Mouse (Mus musculus) CH12.LX (cell line): ENCODE measurements around the gene Lamtor4. TPM values are rescaled to one million over a fixed set of nuclear protein-coding genes. Genes with fewer than 3 reads are reported as not detected.
"Not testable (repeated sequence)": the region's sequence is repeated elsewhere in the genome, so short reads cannot be mapped to it uniquely, and the experiment has no call there.

Source experiments
- DNase-seq: peaks from one replicate; pipeline ENCODE4 v3.0.0-alpha.2; 2013; ENCODE audit errors: extremely low read depth
- H3K27ac ChIP-seq: 2 replicates; pipeline ENCODE4 v1.5.1; 2012; ENCODE audit warnings: low read depth, mild to moderate bottlenecking, control low read depth, moderate library complexity; ENCODE audit not compliant: insufficient read depth
- H3K27me3 ChIP-seq: replicated peaks from 2 replicates; pipeline ENCODE3; 2012; ENCODE audit warnings: inconsistent platforms
- H3K36me3 ChIP-seq, 2 experiments: replicated peaks in 1 of 2; 2 replicates each; pipeline versions ENCODE3 to v1.6.1; 2012; ENCODE audit warnings: inconsistent platforms in 1 of 2, low read length in 1 of 2, mild to moderate bottlenecking in 1 of 2, mixed read lengths in 1 of 2, moderate library complexity in 1 of 2; ENCODE audit not compliant: control insufficient read depth in 1 of 2, insufficient read depth in 1 of 2
- H3K4me1 ChIP-seq, 2 experiments: 2 replicates each; pipeline ENCODE4 v1.6.1; 2012; ENCODE audit warnings: inconsistent platforms in 1 of 2, moderate library complexity in 1 of 2; ENCODE audit not compliant: insufficient read depth in 2 of 2, control insufficient read depth in 1 of 2
- H3K4me2 ChIP-seq: 2 replicates; pipeline ENCODE4 v1.6.1; 2012; ENCODE audit warnings: low read depth, mild to moderate bottlenecking, control low read depth; ENCODE audit not compliant: poor library complexity, insufficient read depth, severe bottlenecking
- H3K4me3 ChIP-seq, 3 experiments: fragments of 150-350 bp in 1 of 3; sonication (generic) in 1 of 3; replicated peaks in 1 of 3; 2 replicates each; pipeline versions ENCODE3 to v1.5.1; 2011 to 2012; ENCODE audit warnings: low read depth in 2 of 3, low read length in 2 of 3, mild to moderate bottlenecking in 2 of 3, moderate library complexity in 2 of 3, control low read depth in 1 of 3, improper control_type of control experiment in 1 of 3, inconsistent platforms in 1 of 3, mixed read lengths in 1 of 3; ENCODE audit not compliant: poor library complexity in 1 of 3
- H3K79me2 ChIP-seq: replicated peaks from 2 replicates; pipeline ENCODE4 v1.6.1; 2012; ENCODE audit warnings: mild to moderate bottlenecking, moderate library complexity; ENCODE audit not compliant: control insufficient read depth, poor library complexity, insufficient read depth, severe bottlenecking; ENCODE audit errors: extremely low read depth
- H3K9ac ChIP-seq: 2 replicates; pipeline ENCODE4 v1.6.1; 2012; ENCODE audit warnings: low read depth, mild to moderate bottlenecking, control low read depth, moderate library complexity; ENCODE audit not compliant: insufficient read depth
- H3K9me3 ChIP-seq: replicated peaks from 2 replicates; pipeline ENCODE3; 2012; ENCODE audit warnings: low read length, inconsistent platforms, mixed read lengths
- EP300 ChIP-seq: IDR thresholded peaks from 2 replicates; pipeline ENCODE4 v1.6.1; 2011; ENCODE audit warnings: low read length, improper control_type of control experiment
- ETS1 ChIP-seq: conservative IDR thresholded peaks from 2 replicates; pipeline ENCODE4 v1.6.1; 2012; ENCODE audit warnings: low read depth, mild to moderate bottlenecking, inconsistent platforms, low read length, improper control_type of control experiment, moderate library complexity
- HCFC1 ChIP-seq: IDR thresholded peaks from 2 replicates; pipeline ENCODE4 v1.6.1; 2012; ENCODE audit warnings: low read depth, mild to moderate bottlenecking, inconsistent platforms, low read length, improper control_type of control experiment
- IRF4 ChIP-seq: IDR thresholded peaks from 2 replicates; pipeline ENCODE4 v1.6.1; 2014; ENCODE audit warnings: low read depth, mild to moderate bottlenecking, inconsistent platforms, low read length, improper control_type of control experiment
- JUN ChIP-seq: IDR thresholded peaks from 2 replicates; pipeline ENCODE4 v1.6.1; 2011; ENCODE audit warnings: low read depth, mild to moderate bottlenecking, low read length, improper control_type of control experiment, moderate library complexity; ENCODE audit not compliant: insufficient read depth
- MAFK ChIP-seq: IDR thresholded peaks from 2 replicates; pipeline ENCODE4 v1.6.1; 2011; ENCODE audit warnings: low read length, improper control_type of control experiment; ENCODE audit not compliant: insufficient replicate concordance
- MAX ChIP-seq: IDR thresholded peaks from 2 replicates; pipeline ENCODE4 v1.6.1; 2011; ENCODE audit warnings: low read length, improper control_type of control experiment
- PAX5 ChIP-seq: IDR thresholded peaks from 2 replicates; pipeline ENCODE4 v1.6.1; 2012; ENCODE audit warnings: low read length, inconsistent platforms, mixed read lengths
- POLR2A ChIP-seq: IDR thresholded peaks from 2 replicates; pipeline ENCODE4 v1.6.1; 2011; ENCODE audit warnings: low read depth, mild to moderate bottlenecking, improper control_type of control experiment, low read length
- SIN3A ChIP-seq: IDR thresholded peaks from 2 replicates; pipeline ENCODE4 v1.6.1; 2012; ENCODE audit warnings: low read length, improper control_type of control experiment, inconsistent platforms
- USF2 ChIP-seq: conservative IDR thresholded peaks from 2 replicates; pipeline ENCODE4 v1.6.1; 2011; ENCODE audit warnings: low read depth, low read length, improper control_type of control experiment
- ZKSCAN1 ChIP-seq: IDR thresholded peaks from 2 replicates; pipeline ENCODE4 v1.6.1; 2012; ENCODE audit warnings: low read depth, inconsistent platforms, low read length, improper control_type of control experiment, borderline replicate concordance
- dilution Hi-C: fragments of 300-500 bp; cut with MboI; formaldehyde crosslinking; loops from 2 replicates; pipeline ENCODE4 v1.14.3; 2020; ENCODE audit warnings: low sequenced_read_pairs; ENCODE audit not compliant: extremely low pct_unique_long_range_greater_than_20kb, extremely low pct_ligation_motif_present
- in situ Hi-C: fragments of 300-500 bp; cut with MboI; formaldehyde crosslinking; loops from 3 replicates; pipeline ENCODE4 v1.14.3; 2019; ENCODE audit warnings: low sequenced_read_pairs, low pct_ligation_motif_present, low pct_unique_long_range_greater_than_20kb, mixed read lengths
- polyA plus RNA-seq: library from polyadenylated mRNA; unstranded; fragments of >175 nt; gene quantifications from 2 replicates; pipeline ENCODE4 v1.2.1, GENCODE M21; 2012; ENCODE audit warnings: low read depth; ENCODE audit not compliant: insufficient read length
- total RNA-seq, 2 experiments: library from RNA; depleted of rRNA; stranded (reverse); fragments of 300-350 nt in 1 of 2; fragments of >200 nt in 1 of 2; gene quantifications; 2 replicates each; pipeline ENCODE4 v1.2.3; 2012 to 2014

The Lamtor4 gene
- total and polyA plus RNA-seq, 3 experiments: 24.5 to 44.0 (median 40.1) TPM

- dilution Hi-C loops: no loop called here
- Histone ChIP-seq H3K4me1 (no peaks in the 10 kb centered on the region), H3K4me3 (no peak overlapping the region), H3K27ac (no peak overlapping the region), H3K4me2 (no peak overlapping the region), H3K27me3 (no peaks in the 10 kb centered on the region), H3K79me2 (no peaks in the 10 kb centered on the region), H3K36me3 (no peaks in the 10 kb centered on the region), H3K9me3 (peaks cover 2% of the 10 kb centered on the region), H3K9ac (no peak overlapping the region)
- DNase-seq: no peak
- in situ Hi-C loops: no loop called here
- TF ChIP-seq PAX5: no peak
Measured at GRCm38 (mm10) chr5:138207253-138207652, 48.0 kb upstream of the Lamtor4 start.

GRCm38 (mm10) chr5:138207873-138208272, 47.4 kb upstream of the Lamtor4 start:
- Histone ChIP-seq H3K4me1 (no peaks in the 10 kb centered on the region), H3K4me2 (no peak overlapping the region), H3K9ac (no peak overlapping the region), H3K36me3 (no peaks in the 10 kb centered on the region)
- no peak for DNase-seq
- dilution Hi-C loops: no loop called here
- TF ChIP-seq SIN3A (no peak), USF2 (no peak), ETS1 (no peak), ZKSCAN1 (no peak), HCFC1 (no peak), POLR2A (no peak), MAX (no peak), MAFK (no peak), JUN (no peak)
- TF ChIP-seq, all 38 proteins: peak for 0
- in situ Hi-C loops: no loop called here
- no peak overlapping the region for H3K27ac ChIP-seq
- H3K9me3 ChIP-seq: peaks cover 2% of the 10 kb centered on the region
- H3K79me2 ChIP-seq: no peaks in the 10 kb centered on the region
- no peak overlapping the region for H3K4me3 ChIP-seq
- H3K27me3 ChIP-seq: no peaks in the 10 kb centered on the region

GRCm38 (mm10) chr5:138216632-138217031, 38.6 kb upstream of the Lamtor4 start:
- in situ Hi-C loops, H3K27ac ChIP-seq, H3K27me3 ChIP-seq, H3K4me1 ChIP-seq, H3K9ac ChIP-seq, H3K4me3 ChIP-seq, dilution Hi-C loops, H3K4me2 ChIP-seq, H3K36me3 ChIP-seq, H3K9me3 ChIP-seq, H3K79me2 ChIP-seq: not testable (repeated sequence)
- TF ChIP-seq JUN (peak; percentile 11; the same call in 1 of the 2 replicates), EP300 (peak; percentile 71), IRF4 (peak; percentile 63; the same call in 1 of the 2 replicates), ETS1 (0 out of 2 replicates have a peak, but pooled peaks have one; percentile 19)
- DNase-seq: peak; percentile 73
